Mouse (Mus musculus) embryo, embryonic 10 days (tissue): Measurements from ENCODE around the gene Olfr209.
"Not testable (repeated sequence)": the region's sequence is repeated elsewhere in the genome, so short reads cannot be mapped to it uniquely, and the experiment has no call there.

Source experiments
- DNase-seq: peaks from one replicate; pipeline ENCODE4 v3.0.0-alpha.2; 2015; ENCODE audit warnings: low spot score

Olfr209 gene

DNA sequence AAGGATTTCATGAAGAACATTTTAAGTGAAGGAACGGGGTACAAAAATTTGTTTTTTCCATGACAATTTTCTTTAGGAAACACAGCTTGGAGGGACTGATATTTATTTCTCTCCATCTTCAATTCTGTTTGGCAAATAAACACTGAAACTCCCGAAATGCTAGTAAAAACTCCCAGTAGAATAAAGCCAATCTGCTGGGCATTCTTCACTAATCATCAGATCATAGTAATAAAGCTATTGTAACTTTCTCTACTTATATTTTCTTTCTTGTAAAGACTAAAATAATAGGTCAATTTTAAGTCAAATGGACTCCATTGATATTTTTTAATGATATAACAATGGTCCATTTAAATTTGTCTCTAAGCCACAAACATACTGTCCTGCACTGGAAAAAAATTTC, at the start of gene Olfr209:
Olfr209 (minus strand) TSS at position 101 of the 400 bp plus-strand sequence.
- no peak for DNase-seq

- no peak for DNase-seq
Observed at GRCm38 (mm10) chr16:59413475-59413874, 49.7 kb upstream of the Olfr209 start.

DNA sequence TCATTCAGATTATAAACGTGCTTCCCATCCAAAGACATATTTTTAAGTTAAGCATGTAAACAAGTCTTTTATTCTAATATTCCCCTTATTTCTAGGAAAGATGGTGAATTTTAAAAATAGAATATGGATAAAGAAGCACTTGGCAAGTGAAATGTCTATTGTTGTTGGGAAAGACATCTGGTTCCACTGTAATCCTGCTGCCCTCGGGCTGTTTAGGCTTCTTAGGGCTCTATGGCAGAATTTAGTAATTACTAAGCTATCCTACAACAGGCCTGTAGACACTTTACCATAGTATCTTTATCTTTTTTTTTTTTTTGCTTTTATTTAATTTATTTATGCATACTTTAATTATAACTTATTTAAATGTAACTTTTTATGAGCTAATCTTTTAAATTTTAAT, 46.0 kb upstream of the Olfr209 start:
- no peak for DNase-seq

DNA sequence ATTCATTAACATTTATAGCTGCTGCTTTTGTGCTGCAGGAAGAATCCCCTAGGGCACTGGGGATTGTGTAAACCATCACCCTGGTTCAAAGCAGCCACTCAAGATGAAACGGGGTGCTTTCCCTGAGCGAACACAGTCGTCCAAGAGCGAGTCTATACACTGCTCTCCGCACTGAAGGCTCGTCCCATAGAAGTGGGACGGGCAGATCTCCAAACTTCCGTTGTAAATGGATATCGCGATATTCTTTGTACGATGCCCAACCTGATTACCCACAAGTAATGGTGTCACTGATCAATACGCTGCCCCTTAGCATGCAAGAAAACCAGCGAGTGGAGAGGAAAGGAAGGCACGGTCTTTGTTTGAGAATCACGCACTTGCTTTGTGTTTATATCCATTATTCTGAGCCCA, 45.6 kb upstream of the Olfr209 start:
- no peak for DNase-seq

DNA sequence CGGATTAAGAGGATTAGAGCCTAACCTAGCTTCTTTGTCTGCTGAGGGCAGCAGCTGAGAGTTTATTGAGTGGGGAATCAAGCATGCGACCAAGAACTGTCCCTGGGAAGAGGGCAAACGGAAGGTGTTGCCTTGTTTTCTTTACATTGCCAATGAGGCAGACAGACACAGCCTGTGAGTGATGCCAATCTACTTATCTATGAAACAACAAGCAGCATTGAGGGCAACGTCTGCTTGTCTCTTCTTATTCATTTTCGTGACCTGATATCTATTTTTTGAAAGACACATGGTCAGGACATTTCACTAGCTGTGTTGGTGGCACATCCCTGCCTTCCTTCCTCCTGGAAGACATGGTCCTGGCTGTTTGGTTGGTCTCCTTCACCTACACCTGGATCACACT, 43.2 kb upstream of the Olfr209 start, which contains the start of gene Gabrr3:
Gabrr3 (plus strand) TSS at position 301 of the 400 bp plus-strand sequence.
- no peak for DNase-seq

DNA sequence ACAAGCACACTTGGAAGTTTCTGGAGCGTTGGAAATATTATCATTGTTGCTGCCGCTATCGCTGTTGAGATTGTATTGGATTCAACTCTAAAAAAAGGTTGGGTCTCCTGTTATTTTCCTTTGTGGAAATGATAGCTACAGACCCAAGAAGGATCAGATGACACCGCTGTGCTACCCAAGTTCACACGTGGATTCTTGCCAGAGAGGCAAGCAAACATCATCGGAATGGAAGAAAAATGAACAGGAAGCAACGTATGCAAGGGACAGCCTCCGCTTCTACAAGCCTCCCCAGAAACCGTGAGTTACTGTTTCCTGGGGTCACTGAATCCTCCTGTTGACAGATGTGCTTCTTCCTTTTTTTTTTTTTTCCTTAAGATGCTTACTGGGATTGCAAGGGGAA, 41.0 kb upstream of the Olfr209 start:
- no peak for DNase-seq

GRCm38 (mm10) chr16:59403684-59404083, 39.9 kb upstream of the Olfr209 start:
- peak; percentile 82 for DNase-seq

DNA sequence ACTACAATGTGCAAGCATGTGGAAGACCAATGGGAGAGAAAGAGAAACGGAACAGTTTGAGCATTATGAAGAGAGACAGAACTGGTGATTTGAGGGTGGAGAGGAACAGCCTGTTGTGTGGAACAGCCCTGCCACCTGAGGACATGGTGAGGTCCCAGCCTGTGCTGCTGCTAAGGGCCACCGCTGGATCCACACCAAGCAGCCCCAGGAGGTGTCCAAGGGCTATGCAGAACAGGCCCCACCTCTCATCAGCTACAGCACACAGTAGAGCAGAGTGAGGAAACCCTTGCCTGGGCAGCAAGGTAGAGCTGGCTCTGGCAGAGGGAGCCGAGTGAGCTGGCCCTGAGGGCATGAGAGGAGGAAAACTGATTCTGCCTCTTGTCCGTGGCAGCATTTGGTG, 38.2 kb upstream of the Olfr209 start:
- DNase-seq, result no peak

DNA sequence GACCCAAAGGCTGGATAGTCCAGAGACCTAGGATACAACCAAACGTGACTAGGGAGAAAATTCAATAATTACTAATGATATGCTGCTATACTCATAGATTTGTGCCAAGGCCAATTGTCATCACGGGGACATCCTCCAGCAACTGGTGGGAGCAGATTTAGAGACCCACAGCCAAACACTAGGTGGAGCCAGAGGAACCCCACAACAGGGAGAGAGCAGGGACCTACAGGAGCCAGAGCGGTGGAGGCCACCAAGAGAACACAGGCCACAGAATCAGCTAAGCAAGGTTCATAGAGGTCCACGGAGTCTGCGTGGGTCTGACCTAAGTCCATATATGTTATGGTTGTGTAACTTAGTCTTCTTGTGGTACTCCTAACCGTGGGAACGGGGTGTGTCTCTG, 37.3 kb upstream of the Olfr209 start:
- DNase-seq, result no peak

GRCm38 (mm10) chr16:59393300-59393699, 29.5 kb upstream of the Olfr209 start:
- no peak for DNase-seq

GRCm38 (mm10) chr16:59349146-59349545, 14.6 kb downstream of the Olfr209 start, which contains the start of gene Olfr206:
Olfr206 (minus strand) TSS chr16:59349246.
- DNase-seq, result no peak

DNA sequence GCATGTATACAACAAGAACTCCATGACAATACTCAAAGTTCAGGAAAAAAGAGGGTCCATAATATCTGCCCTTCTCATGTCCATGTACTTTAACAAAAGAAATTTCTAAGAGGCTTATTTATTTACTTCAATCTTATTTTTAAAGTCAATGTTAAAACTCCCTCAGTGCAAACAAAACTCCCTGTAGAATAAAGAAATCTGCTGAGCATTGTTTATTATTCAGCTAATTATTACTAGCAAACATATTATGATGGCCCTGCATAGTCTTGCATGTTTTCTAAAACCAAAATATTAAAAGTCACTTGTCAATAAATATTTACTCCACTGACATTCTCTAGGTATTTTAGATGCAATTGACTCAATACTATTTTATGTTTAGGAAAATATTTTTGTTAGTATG, 32.8 kb downstream of the Olfr209 start, which contains the start of gene Olfr205:
Olfr205 (minus strand) TSS at position 101 of the 400 bp plus-strand sequence.
- DNase-seq, result no peak

- not testable (repeated sequence) for DNase-seq
Observed at GRCm38 (mm10) chr16:59323262-59323661, 40.5 kb downstream of the Olfr209 start.

GRCm38 (mm10) chr16:59318148-59318547, 45.6 kb downstream of the Olfr209 start, which contains the start of gene Olfr204:
Olfr204 (minus strand) TSS chr16:59318248.
- no peak for DNase-seq
